Mouse (Mus musculus): ENCODE measurements around the gene Atp8b3.

- no peak for TF ChIP-seq CTCF (IDR thresholded peaks at IDR 0.05; ENCODE audit: low read depth)
- TF ChIP-seq EP300 (IDR thresholded peaks at IDR 0.05; ENCODE audit: low read depth), result no peak
Observed at GRCm38 (mm10) chr10:80570419-80570818, 31.5 kb upstream of the Atp8b3 start.

All from liver, postnatal 0 days (tissue).